Mouse (Mus musculus) layer of hippocampus, adult 9-11 months (tissue): ENCODE measurements around the gene Gpr161.

Source experiments
- DNase-seq: peaks from one replicate; pipeline ENCODE4 v3.0.0; 2022

Gene Gpr161

DNA sequence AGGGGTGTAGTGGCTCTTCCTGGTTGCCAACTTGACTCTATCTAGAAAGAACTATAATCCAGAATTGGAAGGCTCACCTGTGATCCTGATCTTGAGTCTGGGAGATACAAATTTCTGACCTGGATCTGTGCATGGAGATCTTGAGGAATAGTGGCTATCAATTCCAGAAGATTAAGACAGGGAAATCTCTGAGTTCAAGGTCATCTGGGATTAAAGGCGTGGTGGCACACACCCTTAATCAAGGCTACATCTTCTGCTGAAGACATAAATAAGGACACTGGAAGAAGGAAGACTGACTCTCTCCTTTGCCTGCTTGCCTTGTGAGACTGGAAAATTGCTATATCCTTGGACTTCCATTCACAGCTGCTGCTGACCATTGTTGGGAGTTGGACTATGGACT, at the start of gene Gpr161:
Gene Gpr161, plus strand, starts transcription at position 301 of the 400 bp plus-strand sequence.
- no peak for DNase-seq

- DNase-seq: no peak
These were observed 49.0 kb upstream of the Gpr161 start for GRCm38 (mm10) chr1:165246587-165246986.

- no peak for DNase-seq
These were observed 48.5 kb upstream of the Gpr161 start for GRCm38 (mm10) chr1:165247085-165247484.

DNA sequence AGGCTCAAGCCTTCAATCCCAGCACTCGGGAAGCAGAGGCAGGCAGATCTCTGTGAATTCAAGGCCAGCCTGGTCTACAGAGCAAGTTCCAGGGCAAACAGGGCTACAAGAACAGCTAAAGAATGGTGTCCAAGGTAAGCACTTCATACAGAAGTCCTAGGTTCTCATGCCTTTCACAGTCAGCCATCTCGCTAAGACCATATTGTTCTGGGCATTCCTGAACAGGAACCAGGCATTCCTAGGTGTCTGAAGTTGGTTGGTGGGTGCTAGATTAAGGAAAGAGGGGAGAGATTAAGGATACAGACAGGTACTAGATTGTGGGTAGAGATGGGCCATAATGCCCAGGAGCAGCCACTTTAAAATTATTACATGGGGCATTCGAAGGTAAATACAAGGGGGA, 47.8 kb upstream of the Gpr161 start:
- DNase-seq: no peak

GRCm38 (mm10) chr1:165248842-165249241, 46.7 kb upstream of the Gpr161 start:
- no peak for DNase-seq

GRCm38 (mm10) chr1:165250546-165250945, 45.0 kb upstream of the Gpr161 start:
- no peak for DNase-seq

GRCm38 (mm10) chr1:165252027-165252671, 43.4 kb upstream of the Gpr161 start:
- no peak for DNase-seq

GRCm38 (mm10) chr1:165274946-165275345, 20.6 kb upstream of the Gpr161 start:
- no peak for DNase-seq

GRCm38 (mm10) chr1:165280741-165281140, 14.8 kb upstream of the Gpr161 start:
- DNase-seq: no peak

GRCm38 (mm10) chr1:165281351-165282221, 14.0 kb upstream of the Gpr161 start:
- no peak for DNase-seq

GRCm38 (mm10) chr1:165282222-165282966, 13.2 kb upstream of the Gpr161 start:
- no peak for DNase-seq

DNA sequence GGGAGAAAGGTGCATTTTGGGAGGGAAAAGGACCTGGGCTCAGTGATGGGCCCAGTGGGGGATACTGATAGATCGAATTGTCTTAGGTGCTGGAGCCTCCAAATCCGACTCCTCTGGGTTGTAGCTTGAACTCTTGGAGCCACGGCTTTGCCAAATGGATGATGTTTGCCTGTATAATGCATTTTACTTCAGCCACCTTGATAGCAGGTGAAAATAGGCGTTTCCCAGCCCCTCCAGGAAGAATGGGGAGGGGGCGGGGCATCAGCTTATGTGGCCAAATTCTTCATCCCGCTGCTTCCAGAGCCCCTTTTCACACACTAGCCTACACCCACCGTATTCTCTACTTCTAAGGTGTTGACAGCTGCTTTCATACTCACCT, 12.6 kb upstream of the Gpr161 start:
- no peak for DNase-seq

- DNase-seq: no peak
These were observed 11.5 kb upstream of the Gpr161 start for GRCm38 (mm10) chr1:165284096-165284495.

- peak; percentile 75 for DNase-seq
These were observed 7.4 kb upstream of the Gpr161 start for GRCm38 (mm10) chr1:165288165-165288564.

GRCm38 (mm10) chr1:165289831-165290230, 5.8 kb upstream of the Gpr161 start:
- no peak for DNase-seq

DNA sequence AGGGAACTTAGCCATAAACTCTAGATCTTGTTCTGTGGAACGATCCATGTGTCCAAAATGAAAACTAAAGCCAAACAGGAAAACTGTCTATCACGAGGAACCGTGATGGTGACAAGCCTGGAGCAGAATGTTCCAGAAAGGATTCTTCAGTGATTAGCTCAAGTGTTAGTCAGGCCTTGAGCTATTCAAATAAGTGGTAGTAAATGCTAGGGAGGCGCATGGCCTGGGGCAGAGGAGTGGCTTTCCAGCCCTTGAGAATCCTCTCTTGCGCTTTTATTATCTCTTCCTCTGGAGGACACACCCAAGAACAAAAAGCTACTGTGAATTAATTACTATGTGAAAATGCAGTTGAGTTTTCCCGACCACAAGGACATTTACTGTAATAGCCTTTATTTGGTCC, 4.0 kb upstream of the Gpr161 start:
- no peak for DNase-seq

DNA sequence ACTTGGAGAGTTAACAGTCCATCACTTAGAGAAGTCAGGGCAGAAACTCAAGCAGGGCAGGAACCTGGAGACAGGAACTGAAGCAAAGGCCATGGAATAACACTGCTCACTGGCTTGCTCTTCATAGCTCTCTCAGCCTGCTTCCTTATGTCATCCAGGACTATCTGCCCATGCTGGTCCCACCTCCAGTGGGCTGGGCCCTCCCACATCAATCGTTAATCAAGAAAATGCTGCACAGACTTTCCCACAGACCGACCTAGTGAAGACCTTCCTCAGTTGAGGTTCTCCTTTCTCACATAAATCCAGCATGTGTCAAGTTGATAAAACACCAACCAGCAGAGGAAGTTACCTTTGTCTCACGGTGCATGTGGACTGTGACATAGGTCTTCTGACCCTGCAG, 5.5 kb downstream of the Gpr161 start:
- DNase-seq: no peak

DNA sequence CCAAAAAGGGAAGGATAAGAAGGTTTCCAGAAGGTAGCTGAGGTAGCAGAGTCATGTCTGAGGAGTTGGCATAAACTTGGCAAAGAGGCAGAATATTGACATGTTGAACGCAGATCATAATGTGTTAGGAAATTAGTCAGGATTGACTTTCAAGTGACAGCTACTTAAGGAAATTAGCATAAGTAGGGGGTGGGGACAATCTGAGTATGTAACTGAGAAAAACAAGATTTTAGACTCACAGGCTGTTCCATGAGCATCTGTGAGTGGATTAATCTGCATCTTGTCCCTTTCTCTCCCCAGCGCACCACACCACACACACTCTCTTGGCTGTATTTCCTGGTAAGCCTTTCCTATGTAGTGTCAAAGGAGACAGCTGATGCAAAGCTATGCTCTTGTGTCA, 6.0 kb downstream of the Gpr161 start:
- DNase-seq: peak; percentile 54

GRCm38 (mm10) chr1:165302455-165303208, 7.0 kb downstream of the Gpr161 start:
- peak; percentile 61 for DNase-seq

- no peak for DNase-seq
These were observed 7.6 kb downstream of the Gpr161 start for GRCm38 (mm10) chr1:165303209-165303608.

GRCm38 (mm10) chr1:165304341-165304740, 8.8 kb downstream of the Gpr161 start:
- peak; percentile 60 for DNase-seq

DNA sequence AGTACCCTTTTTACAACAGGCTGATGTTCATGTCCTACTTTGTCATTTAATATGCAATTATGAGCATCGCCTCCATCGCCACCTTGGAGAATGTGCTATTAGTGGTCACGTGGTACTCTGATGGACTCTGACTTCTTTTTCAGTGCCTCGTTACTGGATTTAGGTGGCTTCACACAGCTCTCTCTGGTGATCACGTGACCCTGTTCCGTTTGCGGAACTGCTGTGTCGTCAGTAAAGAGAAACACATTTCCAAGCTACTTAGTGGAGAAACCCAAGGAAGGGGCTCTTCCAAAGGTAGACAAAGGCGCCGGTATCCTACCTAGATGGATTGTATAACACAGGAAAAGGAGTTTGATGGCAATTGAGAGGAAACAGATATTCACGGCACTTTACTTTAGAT, 12.6 kb downstream of the Gpr161 start:
- DNase-seq: no peak

DNA sequence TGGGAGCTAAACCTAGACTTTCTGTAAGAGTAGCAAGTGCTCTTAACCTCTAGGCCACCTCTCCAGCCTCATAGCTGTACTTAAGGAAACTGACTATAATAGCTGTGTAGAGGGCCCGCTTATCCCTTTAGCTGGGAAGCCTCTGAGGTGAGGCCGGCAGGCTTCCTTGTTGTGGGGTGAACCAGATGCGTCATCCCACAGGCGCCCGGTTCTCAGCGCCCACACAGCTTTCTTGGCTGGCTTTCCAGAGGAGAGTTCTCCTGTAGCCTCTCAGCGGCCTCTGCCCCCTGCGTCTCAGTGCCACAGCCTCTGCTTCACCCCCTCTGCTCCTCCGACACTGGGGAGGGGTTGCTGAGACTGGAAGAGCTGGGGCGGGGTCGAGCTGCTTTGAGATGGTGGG, 20.8 kb downstream of the Gpr161 start:
- no peak for DNase-seq
